Comparison of ENCODE assay signal across 17 mouse cellular contexts in the genomic region with DNA sequence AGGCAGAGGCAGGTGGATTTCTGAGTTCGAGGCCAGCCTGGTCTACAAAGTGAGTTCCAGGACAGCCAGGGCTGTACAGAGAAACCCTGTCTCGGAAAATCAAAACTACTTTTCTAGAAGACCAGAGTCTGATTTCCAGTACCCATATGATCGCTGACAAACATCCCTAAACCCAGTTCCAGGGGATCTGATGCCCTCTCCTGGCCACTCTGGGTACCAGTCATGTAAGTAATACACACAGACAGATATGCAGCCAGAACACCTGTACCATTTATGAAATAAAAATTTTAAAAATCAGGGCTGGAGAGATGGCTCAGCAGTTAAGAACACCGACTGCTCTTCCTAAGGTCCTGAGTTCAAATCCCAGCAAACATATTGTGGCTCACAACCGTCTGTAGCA. TPM values are rescaled to one million over a fixed set of nuclear protein-coding genes. Genes with fewer than 3 reads are reported as not detected.
"Had no signal": no experiment of that assay in that cellular context is flagged by ENCODE, and none has a peak within 500 bp of the region (broad histone marks: within the 10 kb centered on the region; RNA-seq: fewer than 3 reads in every experiment).

No protein-coding gene starts in this region.

RNA-seq across cellular contexts. Expression of a gene that starts 2.1 kb away (rescaled TPM):
- total RNA-seq: layer of hippocampus, adult 18-20 months; layer of hippocampus, postnatal 25 days; left cerebral cortex, adult 18-20 months; left cerebral cortex, postnatal 25 days had no signal
- polyA plus RNA-seq: kidney, embryonic 16.5 days; limb, embryonic 10.5 days; limb, embryonic 13.5 days; liver, embryonic 12.5 days; lung, embryonic 14.5 days; lung, postnatal 0 days; macrophage; midbrain, embryonic 12.5 days; midbrain, embryonic 15.5 days; myocyte; neural tube, embryonic 11.5 days; neural tube, embryonic 14.5 days; stomach, embryonic 14.5 days had no signal

RNA-seq across cellular contexts. Expression of a gene that starts 13.8 kb away (rescaled TPM):
- total RNA-seq: layer of hippocampus, adult 18-20 months had no signal

RNA-seq across cellular contexts. Expression of a gene that starts 21.1 kb away (rescaled TPM):
- total RNA-seq: layer of hippocampus, adult 18-20 months had no signal
- polyA plus RNA-seq: neural tube, embryonic 14.5 days had no signal

RNA-seq across cellular contexts. Expression of a gene that starts 31.2 kb away (rescaled TPM):
- total RNA-seq: layer of hippocampus, adult 18-20 months had no signal
